Mouse (Mus musculus): ENCODE results near the gene Mgea5. TPM values are rescaled to one million over a fixed set of nuclear protein-coding genes. Genes with fewer than 3 reads are reported as not detected.
A peak's percentile ranks its signal among the peaks of the same experiment; 100 is the strongest.

The Mgea5 gene
- polyA plus RNA-seq, 1 experiment: 181 TPM

- TF ChIP-seq EP300 (IDR thresholded peaks at IDR 0.05; ENCODE audit: insufficient read depth, low read depth, low read length) (0 out of 2 replicates have a peak, but pooled peaks have one; percentile 26), CTCF (IDR thresholded peaks at IDR 0.05; ENCODE audit: low read depth, low read length) (no peak)
- no peak overlapping the region for H3K4me3 ChIP-seq (ENCODE audit: low read depth, low read length)
- H3K27ac ChIP-seq (ENCODE audit: insufficient read depth, low read length): no peak overlapping the region
- peaks cover 9% of the 10 kb centered on the region for H3K4me1 ChIP-seq (ENCODE audit: control insufficient read depth, insufficient read depth, low read length)
- no peaks in the 10 kb centered on the region for H3K36me3 ChIP-seq (ENCODE audit: control insufficient read depth, insufficient read depth, low read length, poor library complexity, severe bottlenecking)
- H3K9ac ChIP-seq (ENCODE audit: low read depth, poor library complexity, severe bottlenecking): no peak overlapping the region
- H3K9me3 ChIP-seq (replicated peaks; ENCODE audit: control insufficient read depth, insufficient read depth, low read length, poor library complexity, severe bottlenecking): no peaks in the 10 kb centered on the region
- no peaks in the 10 kb centered on the region for H3K27me3 ChIP-seq (ENCODE audit: control insufficient read depth, insufficient read depth, low read length, poor library complexity, severe bottlenecking)
Measured at GRCm38 (mm10) chr19:45817816-45818490, 34.3 kb upstream of the Mgea5 start.

- no peak overlapping the region for H3K4me3 ChIP-seq (ENCODE audit: low read depth, low read length)
- H3K27ac ChIP-seq (ENCODE audit: insufficient read depth, low read length): no peak overlapping the region
- no peaks in the 10 kb centered on the region for H3K27me3 ChIP-seq (ENCODE audit: control insufficient read depth, insufficient read depth, low read length, poor library complexity, severe bottlenecking)
- TF ChIP-seq EP300 (IDR thresholded peaks at IDR 0.05; ENCODE audit: insufficient read depth, low read depth, low read length) (no peak), POLR2A (IDR thresholded peaks at IDR 0.05; ENCODE audit: insufficient read depth, low read length) (no peak), CTCF (IDR thresholded peaks at IDR 0.05; ENCODE audit: low read depth, low read length) (no peak)
- no peak overlapping the region for H3K9ac ChIP-seq (ENCODE audit: low read depth, poor library complexity, severe bottlenecking)
- H3K4me1 ChIP-seq (ENCODE audit: control insufficient read depth, insufficient read depth, low read length): peaks cover 9% of the 10 kb centered on the region
- no peaks in the 10 kb centered on the region for H3K9me3 ChIP-seq (replicated peaks; ENCODE audit: control insufficient read depth, insufficient read depth, low read length, poor library complexity, severe bottlenecking)
- H3K36me3 ChIP-seq (ENCODE audit: control insufficient read depth, insufficient read depth, low read length, poor library complexity, severe bottlenecking): no peaks in the 10 kb centered on the region
Measured at GRCm38 (mm10) chr19:45816727-45817126, 33.1 kb upstream of the Mgea5 start.

- H3K4me1 ChIP-seq (ENCODE audit: control insufficient read depth, insufficient read depth, low read length): peaks cover 9% of the 10 kb centered on the region
- peak within 1 kb of the TSS; percentile 55 for H3K4me3 ChIP-seq (ENCODE audit: low read depth, low read length)
- TF ChIP-seq CTCF (IDR thresholded peaks at IDR 0.05; ENCODE audit: low read depth, low read length) (peak; percentile 28), POLR2A (IDR thresholded peaks at IDR 0.05; ENCODE audit: insufficient read depth, low read length) (no peak)
- peak within 1 kb of the TSS; percentile 27 for H3K9ac ChIP-seq (ENCODE audit: low read depth, poor library complexity, severe bottlenecking)
- no peaks in the 10 kb centered on the region for H3K36me3 ChIP-seq (ENCODE audit: control insufficient read depth, insufficient read depth, low read length, poor library complexity, severe bottlenecking)
- no peaks in the 10 kb centered on the region for H3K9me3 ChIP-seq (replicated peaks; ENCODE audit: control insufficient read depth, insufficient read depth, low read length, poor library complexity, severe bottlenecking)
- H3K27ac ChIP-seq (ENCODE audit: insufficient read depth, low read length): no peak within 1 kb of the TSS
- H3K27me3 ChIP-seq (ENCODE audit: control insufficient read depth, insufficient read depth, low read length, poor library complexity, severe bottlenecking): no peaks in the 10 kb centered on the region
Measured at GRCm38 (mm10) chr19:45815831-45816405, 32.3 kb upstream of the Mgea5 start, which contains the start of gene Kcnip2. Gene Kcnip2 (minus strand): TSS chr19:45816061.

GRCm38 (mm10) chr19:45815170-45815569, 31.5 kb upstream of the Mgea5 start:
- peak overlapping the region; percentile 27 for H3K9ac ChIP-seq (ENCODE audit: low read depth, poor library complexity, severe bottlenecking)
- TF ChIP-seq EP300 (IDR thresholded peaks at IDR 0.05; ENCODE audit: insufficient read depth, low read depth, low read length) (no peak), POLR2A (IDR thresholded peaks at IDR 0.05; ENCODE audit: insufficient read depth, low read length) (no peak), CTCF (IDR thresholded peaks at IDR 0.05; ENCODE audit: low read depth, low read length) (no peak)
- no peaks in the 10 kb centered on the region for H3K27me3 ChIP-seq (ENCODE audit: control insufficient read depth, insufficient read depth, low read length, poor library complexity, severe bottlenecking)
- no peak overlapping the region for H3K27ac ChIP-seq (ENCODE audit: insufficient read depth, low read length)
- H3K4me1 ChIP-seq (ENCODE audit: control insufficient read depth, insufficient read depth, low read length): peaks cover 9% of the 10 kb centered on the region
- H3K9me3 ChIP-seq (replicated peaks; ENCODE audit: control insufficient read depth, insufficient read depth, low read length, poor library complexity, severe bottlenecking): no peaks in the 10 kb centered on the region
- no peaks in the 10 kb centered on the region for H3K36me3 ChIP-seq (ENCODE audit: control insufficient read depth, insufficient read depth, low read length, poor library complexity, severe bottlenecking)
- peak overlapping the region; percentile 55 for H3K4me3 ChIP-seq (ENCODE audit: low read depth, low read length)

GRCm38 (mm10) chr19:45813801-45814200, 30.2 kb upstream of the Mgea5 start:
- Histone ChIP-seq H3K4me1 (ENCODE audit: control insufficient read depth, insufficient read depth, low read length) (peaks cover 9% of the 10 kb centered on the region), H3K4me3 (ENCODE audit: low read depth, low read length) (no peak overlapping the region), H3K27me3 (ENCODE audit: control insufficient read depth, insufficient read depth, low read length, poor library complexity, severe bottlenecking) (no peaks in the 10 kb centered on the region), H3K9me3 (replicated peaks; ENCODE audit: control insufficient read depth, insufficient read depth, low read length, poor library complexity, severe bottlenecking) (no peaks in the 10 kb centered on the region), H3K27ac (ENCODE audit: insufficient read depth, low read length) (no peak overlapping the region), H3K36me3 (ENCODE audit: control insufficient read depth, insufficient read depth, low read length, poor library complexity, severe bottlenecking) (no peaks in the 10 kb centered on the region), H3K9ac (ENCODE audit: low read depth, poor library complexity, severe bottlenecking) (no peak overlapping the region)
- TF ChIP-seq CTCF (IDR thresholded peaks at IDR 0.05; ENCODE audit: low read depth, low read length): no peak
- TF ChIP-seq EP300 (IDR thresholded peaks at IDR 0.05; ENCODE audit: insufficient read depth, low read depth, low read length): no peak
- no peak for TF ChIP-seq POLR2A (IDR thresholded peaks at IDR 0.05; ENCODE audit: insufficient read depth, low read length)

GRCm38 (mm10) chr19:45813263-45813662, 29.6 kb upstream of the Mgea5 start:
- Histone ChIP-seq H3K27ac (ENCODE audit: insufficient read depth, low read length) (no peak overlapping the region), H3K4me1 (ENCODE audit: control insufficient read depth, insufficient read depth, low read length) (peaks cover 6% of the 10 kb centered on the region), H3K9me3 (replicated peaks; ENCODE audit: control insufficient read depth, insufficient read depth, low read length, poor library complexity, severe bottlenecking) (no peaks in the 10 kb centered on the region), H3K4me3 (ENCODE audit: low read depth, low read length) (no peak overlapping the region), H3K27me3 (ENCODE audit: control insufficient read depth, insufficient read depth, low read length, poor library complexity, severe bottlenecking) (no peaks in the 10 kb centered on the region), H3K36me3 (ENCODE audit: control insufficient read depth, insufficient read depth, low read length, poor library complexity, severe bottlenecking) (no peaks in the 10 kb centered on the region), H3K9ac (ENCODE audit: low read depth, poor library complexity, severe bottlenecking) (no peak overlapping the region)
- TF ChIP-seq POLR2A (IDR thresholded peaks at IDR 0.05; ENCODE audit: insufficient read depth, low read length) (no peak), CTCF (IDR thresholded peaks at IDR 0.05; ENCODE audit: low read depth, low read length) (peak; percentile 80)
